Mouse (Mus musculus) lung, embryonic 16.5 days (tissue): Measurements from ENCODE around the gene Gucy2d. TPM values are rescaled to one million over a fixed set of nuclear protein-coding genes. Genes with fewer than 3 reads are reported as not detected.

Experiments used
- ATAC-seq: fragments of 200-750 bp; cut with Nextera tagmentation; 2 replicates; pipeline ENCODE4 v1.8.0; 2017; ENCODE audit warnings: low read depth, mild to moderate bottlenecking, moderate library complexity
- H3K27ac ChIP-seq: fragments of 300-500 bp; sonication (generic); 2 replicates; pipeline ENCODE4 v1.5.1; 2014; ENCODE audit warnings: mild to moderate bottlenecking, control low read depth, low read length
- H3K27me3 ChIP-seq: fragments of 300-500 bp; sonication (generic); 2 replicates; pipeline ENCODE4 v1.6.1; 2014; ENCODE audit warnings: low read depth, low read length, mixed read lengths; ENCODE audit not compliant: control insufficient read depth, insufficient read depth
- H3K36me3 ChIP-seq: fragments of 300-500 bp; sonication (generic); 2 replicates; pipeline ENCODE4 v1.6.1; 2014; ENCODE audit warnings: low read length; ENCODE audit not compliant: control insufficient read depth, insufficient read depth
- H3K4me1 ChIP-seq: fragments of 300-500 bp; sonication (generic); replicated peaks from 2 replicates; pipeline ENCODE4 v1.6.1; 2014; ENCODE audit warnings: low read length, mixed read lengths; ENCODE audit not compliant: control insufficient read depth, insufficient read depth
- H3K4me2 ChIP-seq: fragments of 300-500 bp; sonication (generic); 2 replicates; pipeline ENCODE4 v1.6.1; 2014; ENCODE audit warnings: low read depth, low read length, control low read depth
- H3K4me3 ChIP-seq: fragments of 300-500 bp; sonication (generic); 2 replicates; pipeline ENCODE4 v1.5.1; 2014; ENCODE audit warnings: mild to moderate bottlenecking, low read length, control low read depth
- H3K9ac ChIP-seq: fragments of 300-500 bp; sonication (generic); 2 replicates; pipeline ENCODE4 v1.6.1; 2014; ENCODE audit warnings: low read length, control low read depth
- H3K9me3 ChIP-seq: fragments of 300-500 bp; sonication (generic); 2 replicates; pipeline ENCODE4 v1.6.1; 2016; ENCODE audit warnings: low read length; ENCODE audit not compliant: control insufficient read depth
- WGBS: fragments of 180-500 bp; shearing (Covaris S2); extraction: QIAGEN DNeasy Blood & Tissue Kit; methylation state at CpG from one replicate; pipeline ENCODE4 v1.1.7; 2014; 5-methylcytosine and 5-hydroxymethylcytosine counted together
- polyA plus RNA-seq: library from polyadenylated mRNA; unstranded; fragments of >200 nt; fragmentation: Nextera tagmentation; extraction: Ambion mirVana; gene quantifications from 2 replicates; pipeline ENCODE4 v1.2.1, GENCODE M21; 2015

Gene Gucy2d
- polyA plus RNA-seq, 1 experiment from 2014 or later, result not detected

DNA sequence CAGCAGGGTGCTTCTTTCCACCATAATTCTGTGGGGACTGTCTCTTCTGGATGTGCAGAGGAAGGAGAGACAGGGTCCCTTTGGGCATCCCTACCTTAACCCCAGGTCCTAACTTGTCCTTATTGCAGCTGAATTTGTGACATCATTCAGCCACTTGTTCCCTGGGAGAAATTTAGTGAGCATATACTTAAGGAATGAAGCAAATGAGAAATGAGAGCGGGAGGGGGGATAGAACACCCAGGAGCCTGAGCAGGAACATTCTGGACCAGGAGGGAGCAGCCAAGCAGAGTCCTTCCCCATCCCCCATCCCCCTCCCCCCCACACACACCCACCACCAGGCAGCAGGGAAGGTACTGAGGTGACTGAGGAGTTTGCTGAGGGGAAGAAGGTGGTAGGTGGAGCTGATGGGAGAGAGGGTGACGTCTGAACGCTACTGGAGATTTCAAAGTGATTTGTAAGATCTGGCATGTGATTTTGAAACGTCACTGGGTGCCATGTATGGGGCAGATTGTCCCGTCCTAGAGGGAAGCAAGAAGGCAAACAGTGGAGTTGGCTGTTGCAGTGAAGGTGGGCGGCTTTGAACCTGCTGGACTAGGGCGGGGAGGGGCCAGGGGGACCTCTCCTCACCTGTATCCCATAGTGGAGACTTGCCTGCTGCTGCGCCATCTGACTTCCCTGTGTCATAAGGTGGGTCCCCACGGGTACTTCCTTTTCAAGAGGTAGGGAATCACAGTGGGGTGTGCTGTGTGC is 51.4 kb downstream of the Gucy2d start:
- Histone ChIP-seq H3K9ac (no peak overlapping the region), H3K4me3 (no peak overlapping the region), H3K9me3 (no peaks in the 10 kb centered on the region), H3K36me3 (no peaks in the 10 kb centered on the region), H3K27ac (no peak overlapping the region), H3K4me1 (peaks cover 13% of the 10 kb centered on the region), H3K4me2 (no peak overlapping the region), H3K27me3 (no peaks in the 10 kb centered on the region)
- 60% methylated on average over 9 of the region's 9 CpGs for WGBS
- no peak for ATAC-seq

DNA sequence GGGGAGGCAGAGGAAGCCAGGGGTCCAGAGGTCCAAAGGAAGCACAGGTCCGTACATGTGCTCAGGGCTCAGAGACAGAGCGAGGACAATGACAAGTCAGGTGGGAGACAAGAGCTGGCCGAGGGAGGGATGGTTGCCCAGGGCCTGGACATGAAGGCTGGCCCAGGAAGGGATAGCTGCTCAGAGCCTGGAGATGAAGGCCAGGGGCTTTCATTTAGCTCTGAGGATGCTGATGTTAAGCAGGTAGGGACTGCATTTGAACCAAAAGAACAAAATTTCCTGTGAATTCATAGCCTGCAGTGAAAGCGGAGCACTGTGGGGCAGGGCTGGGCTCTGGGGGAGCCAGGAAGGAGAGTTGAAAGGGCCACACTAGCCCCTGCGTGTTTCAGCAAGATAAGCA is 52.1 kb downstream of the Gucy2d start:
- Histone ChIP-seq H3K9ac (no peak overlapping the region), H3K4me2 (no peak overlapping the region), H3K9me3 (no peaks in the 10 kb centered on the region), H3K27ac (no peak overlapping the region), H3K36me3 (no peaks in the 10 kb centered on the region), H3K4me1 (peaks cover 13% of the 10 kb centered on the region), H3K4me3 (no peak overlapping the region), H3K27me3 (no peaks in the 10 kb centered on the region)
- 72% methylated on average over 5 of the region's 5 CpGs for WGBS
- no peak for ATAC-seq

DNA sequence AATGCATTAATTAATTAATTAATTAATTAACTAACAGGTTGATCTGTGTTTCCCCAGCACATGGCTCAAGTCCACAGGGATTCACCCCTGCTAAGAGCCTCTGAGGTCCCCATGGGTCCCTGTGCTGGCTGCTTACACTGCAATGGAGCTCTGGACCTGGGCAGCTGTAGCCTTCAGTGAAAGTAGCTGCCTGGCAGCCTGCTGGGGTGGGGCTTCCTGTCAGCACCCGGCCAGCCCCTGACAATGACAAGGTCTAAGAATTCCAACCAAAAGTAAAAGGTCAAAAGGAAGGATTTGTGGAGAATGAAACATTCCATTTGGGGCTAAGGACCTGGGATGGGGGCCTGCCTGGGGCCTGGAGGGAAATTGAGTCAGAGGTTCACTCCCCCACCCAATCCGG is 53.1 kb downstream of the Gucy2d start:
- whole genome bisulfite sequencing, result 55% methylated on average over 2 of the region's 2 CpGs
- no peaks in the 10 kb centered on the region for H3K36me3 ChIP-seq
- H3K27me3 ChIP-seq, result no peaks in the 10 kb centered on the region
- no peak overlapping the region for H3K4me2 ChIP-seq
- H3K4me3 ChIP-seq, result no peak overlapping the region
- no peak for ATAC-seq
- H3K9ac ChIP-seq, result no peak overlapping the region
- H3K27ac ChIP-seq, result no peak overlapping the region; the same call in 1 of the 2 replicates
- H3K4me1 ChIP-seq, result peaks cover 13% of the 10 kb centered on the region
- H3K9me3 ChIP-seq, result no peaks in the 10 kb centered on the region

DNA sequence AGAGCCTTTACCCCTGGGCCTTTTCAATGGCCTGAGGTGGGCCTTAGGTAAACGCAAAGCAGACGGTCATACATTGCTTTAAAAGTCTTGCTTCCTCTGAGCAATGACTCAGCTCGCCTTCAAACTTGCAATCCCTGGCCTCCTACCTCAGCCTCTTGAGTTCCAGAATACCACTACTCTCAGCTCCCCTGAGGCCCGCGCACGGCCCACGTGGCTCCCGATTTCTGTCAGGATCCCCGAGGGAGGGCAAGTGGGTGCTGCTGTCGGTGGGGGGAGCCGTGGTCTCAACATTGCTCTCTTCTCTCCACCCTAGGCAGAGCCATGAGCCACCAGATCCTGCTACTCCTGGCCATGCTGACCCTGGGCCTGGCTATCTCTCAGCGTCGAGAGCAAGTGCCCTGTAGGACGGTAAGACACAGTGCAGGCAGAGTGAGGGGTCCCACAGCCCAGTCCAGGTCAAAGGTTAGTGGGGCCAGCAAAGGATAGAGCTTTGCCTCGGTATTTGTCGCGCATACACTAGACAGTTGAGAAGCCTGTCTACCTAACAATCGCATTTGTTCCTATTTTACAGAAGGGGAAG is 53.8 kb downstream of the Gucy2d start:
- Histone ChIP-seq H3K4me1 (peaks cover 13% of the 10 kb centered on the region), H3K27me3 (no peaks in the 10 kb centered on the region), H3K4me3 (no peak overlapping the region), H3K9me3 (no peaks in the 10 kb centered on the region), H3K27ac (no peak overlapping the region), H3K4me2 (no peak overlapping the region), H3K9ac (no peak overlapping the region), H3K36me3 (no peaks in the 10 kb centered on the region)
- no peak for ATAC-seq
- 52% methylated on average over 18 of the region's 18 CpGs for WGBS

DNA sequence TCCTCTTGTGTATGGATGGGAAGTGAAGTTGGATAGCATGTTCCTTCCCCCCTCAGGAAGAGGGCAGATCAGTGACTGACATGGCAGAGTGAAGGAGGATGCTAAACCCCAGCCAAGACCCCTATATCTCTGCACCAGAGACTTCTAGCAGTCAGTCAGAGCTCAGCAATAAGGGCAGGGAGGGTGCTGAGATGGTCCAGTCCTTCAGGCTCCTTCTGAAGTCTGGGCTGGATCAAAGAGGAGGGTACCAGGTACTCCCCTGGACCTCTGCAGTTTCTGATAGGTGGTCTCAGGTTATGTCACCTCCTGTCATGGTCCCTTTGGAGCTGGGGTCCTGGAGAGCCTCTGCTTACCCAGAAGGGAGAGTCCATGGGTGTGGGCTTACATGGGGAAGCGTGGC is 55.4 kb downstream of the Gucy2d start:
- no peaks in the 10 kb centered on the region for H3K36me3 ChIP-seq
- no peak overlapping the region for H3K27ac ChIP-seq
- WGBS, result 78% methylated on average over 1 of the region's 1 CpGs
- H3K4me3 ChIP-seq, result no peak overlapping the region
- H3K4me2 ChIP-seq, result no peak overlapping the region
- peaks cover 2% of the 10 kb centered on the region; the same call in 1 of the 2 replicates for H3K4me1 ChIP-seq
- H3K9me3 ChIP-seq, result no peaks in the 10 kb centered on the region
- H3K9ac ChIP-seq, result no peak overlapping the region
- no peaks in the 10 kb centered on the region for H3K27me3 ChIP-seq
- no peak for ATAC-seq

DNA sequence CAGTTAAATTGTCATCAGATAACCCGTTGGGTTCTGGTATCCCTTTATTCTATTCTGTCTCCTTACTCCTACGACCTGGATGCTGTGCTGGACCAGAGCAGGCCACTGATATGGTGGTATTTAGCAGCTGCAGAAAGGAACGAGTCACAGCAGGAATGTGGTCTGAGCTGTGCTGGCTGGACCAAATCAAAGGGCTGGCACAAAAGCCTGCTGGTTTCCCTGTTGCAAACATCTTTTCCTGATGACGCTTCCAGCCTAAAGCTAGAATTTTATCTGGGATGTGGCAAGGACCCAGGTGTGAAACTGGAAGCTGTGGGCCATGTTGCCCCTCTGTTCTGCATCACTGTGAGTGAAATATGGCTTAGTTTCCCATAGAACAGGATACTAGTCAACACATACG is 57.2 kb downstream of the Gucy2d start:
- Histone ChIP-seq H3K27ac (no peak overlapping the region), H3K9me3 (no peaks in the 10 kb centered on the region), H3K4me3 (no peak overlapping the region), H3K4me2 (no peak overlapping the region), H3K9ac (no peak overlapping the region), H3K4me1 (peaks cover 2% of the 10 kb centered on the region; the same call in 1 of the 2 replicates), H3K27me3 (no peaks in the 10 kb centered on the region), H3K36me3 (no peaks in the 10 kb centered on the region)
- WGBS, result 57% methylated on average over 5 of the region's 5 CpGs
- ATAC-seq, result no peak

DNA sequence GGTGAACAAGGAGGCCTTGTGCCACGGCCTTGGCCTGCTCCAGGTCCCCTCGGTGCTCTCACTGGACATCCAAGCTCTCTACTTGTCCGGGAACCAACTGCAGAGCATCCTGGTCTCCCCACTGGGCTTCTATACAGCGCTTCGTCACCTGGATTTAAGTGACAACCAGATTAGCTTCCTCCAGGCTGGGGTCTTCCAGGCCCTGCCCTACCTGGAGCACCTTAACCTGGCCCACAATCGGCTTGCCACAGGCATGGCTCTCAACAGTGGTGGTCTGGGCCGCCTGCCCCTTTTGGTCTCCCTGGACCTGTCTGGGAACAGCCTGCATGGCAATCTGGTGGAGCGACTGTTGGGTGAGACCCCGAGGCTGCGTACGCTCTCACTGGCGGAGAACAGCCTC is 57.9 kb downstream of the Gucy2d start:
- no peaks in the 10 kb centered on the region for H3K36me3 ChIP-seq
- H3K9ac ChIP-seq, result no peak overlapping the region
- no peak overlapping the region for H3K4me3 ChIP-seq
- H3K4me2 ChIP-seq, result no peak overlapping the region
- H3K4me1 ChIP-seq, result peaks cover 8% of the 10 kb centered on the region; the same call in 1 of the 2 replicates
- no peaks in the 10 kb centered on the region for H3K9me3 ChIP-seq
- H3K27ac ChIP-seq, result no peak overlapping the region
- WGBS, result 93% methylated on average over 12 of the region's 12 CpGs
- H3K27me3 ChIP-seq, result no peaks in the 10 kb centered on the region
- no peak for ATAC-seq

DNA sequence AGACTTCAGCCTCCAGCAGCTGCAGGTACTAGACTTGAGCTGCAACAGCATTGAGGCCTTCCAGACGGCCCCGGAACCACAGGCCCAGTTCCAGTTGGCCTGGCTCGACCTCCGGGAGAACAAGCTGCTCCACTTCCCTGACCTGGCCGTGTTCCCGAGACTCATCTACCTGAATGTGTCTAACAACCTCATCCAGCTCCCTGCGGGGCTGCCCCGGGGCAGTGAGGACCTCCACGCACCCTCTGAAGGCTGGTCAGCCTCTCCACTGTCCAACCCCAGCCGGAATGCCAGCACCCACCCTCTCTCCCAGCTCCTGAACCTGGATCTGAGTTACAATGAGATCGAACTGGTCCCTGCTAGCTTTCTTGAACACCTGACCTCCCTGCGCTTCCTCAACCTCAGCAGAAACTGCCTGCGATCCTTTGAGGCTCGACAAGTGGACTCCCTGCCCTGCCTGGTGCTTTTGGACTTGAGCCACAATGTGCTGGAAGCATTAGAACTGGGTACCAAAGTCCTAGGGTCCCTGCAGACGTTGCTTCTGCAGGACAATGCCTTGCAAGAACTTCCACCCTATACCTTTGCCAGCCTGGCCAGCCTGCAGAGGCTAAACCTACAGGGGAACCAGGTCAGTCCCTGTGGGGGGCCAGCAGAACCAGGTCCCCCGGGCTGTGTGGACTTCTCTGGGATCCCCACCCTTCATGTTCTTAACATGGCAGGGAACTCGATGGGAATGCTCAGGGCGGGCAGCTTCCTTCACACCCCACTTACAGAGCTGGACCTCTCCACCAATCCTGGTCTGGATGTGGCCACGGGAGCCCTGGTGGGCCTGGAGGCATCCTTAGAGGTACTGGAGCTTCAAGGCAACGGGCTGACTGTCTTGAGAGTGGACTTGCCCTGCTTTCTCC is 58.7 kb downstream of the Gucy2d start:
- no peak overlapping the region for H3K4me2 ChIP-seq
- WGBS, result 78% methylated on average over 20 of the region's 20 CpGs
- no peaks in the 10 kb centered on the region for H3K9me3 ChIP-seq
- H3K9ac ChIP-seq, result no peak overlapping the region
- no peaks in the 10 kb centered on the region for H3K27me3 ChIP-seq
- H3K4me1 ChIP-seq, result peaks cover 10% of the 10 kb centered on the region
- no peak for ATAC-seq
- H3K27ac ChIP-seq, result no peak overlapping the region
- H3K4me3 ChIP-seq, result no peak overlapping the region
- no peaks in the 10 kb centered on the region for H3K36me3 ChIP-seq
